Mouse (Mus musculus): ENCODE results near the gene Lman2.

DNA sequence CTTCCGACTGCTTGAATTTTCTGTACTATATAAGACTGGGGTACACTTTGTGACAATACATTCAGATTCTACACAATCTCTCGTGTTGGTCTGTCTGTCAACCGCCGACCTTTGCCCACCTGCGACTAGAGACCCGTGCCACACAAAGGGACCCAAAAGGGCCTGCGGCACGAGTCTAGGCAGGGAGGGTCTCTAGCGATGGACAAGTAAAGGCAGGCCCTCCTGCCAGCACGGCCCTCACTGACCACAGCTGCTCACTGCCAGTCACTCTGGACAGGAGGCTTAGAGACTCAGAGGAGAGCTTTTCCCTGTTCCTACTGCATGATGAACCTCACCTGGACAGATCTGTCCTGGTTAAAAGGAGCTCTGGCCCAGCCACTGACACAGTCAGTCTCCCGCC, 20.1 kb downstream of the Lman2 start:
- TF ChIP-seq POLR2A (IDR thresholded peaks at IDR 0.05; ENCODE audit: insufficient read depth, low read length): no peak
- TF ChIP-seq CTCF (IDR thresholded peaks at IDR 0.05; ENCODE audit: low read depth, low read length): no peak
